Mouse (Mus musculus) neural tube, embryonic 13.5 days (tissue): Measurements from ENCODE around the gene Dok1. TPM values are rescaled to one million over a fixed set of nuclear protein-coding genes. Genes with fewer than 3 reads are reported as not detected.
A peak's percentile ranks its signal among the peaks of the same experiment; 100 is the strongest.

Source experiments
- ATAC-seq: fragments of 200-750 bp; cut with Nextera tagmentation; 2 replicates; pipeline ENCODE4 v1.8.0; 2017; ENCODE audit warnings: low read depth, mild to moderate bottlenecking, moderate TSS enrichment, moderate library complexity
- H3K27ac ChIP-seq: fragments of 300-500 bp; sonication (generic); replicated peaks from 2 replicates; pipeline ENCODE4 v1.5.1; 2015; ENCODE audit warnings: moderate library complexity, mild to moderate bottlenecking, inconsistent platforms
- H3K27me3 ChIP-seq: fragments of 300-500 bp; sonication (generic); 2 replicates; pipeline ENCODE4 v1.6.1; 2015; ENCODE audit warnings: mild to moderate bottlenecking, inconsistent platforms
- H3K36me3 ChIP-seq: fragments of 300-500 bp; sonication (generic); 2 replicates; pipeline ENCODE4 v1.6.1; 2015; ENCODE audit warnings: mild to moderate bottlenecking, inconsistent platforms
- H3K4me1 ChIP-seq: fragments of 300-500 bp; sonication (generic); replicated peaks from 2 replicates; pipeline ENCODE4 v1.6.1; 2015; ENCODE audit warnings: inconsistent platforms
- H3K4me2 ChIP-seq: fragments of 300-500 bp; sonication (generic); 2 replicates; pipeline ENCODE4 v1.6.1; 2015; ENCODE audit warnings: inconsistent platforms, mild to moderate bottlenecking, moderate library complexity
- H3K4me3 ChIP-seq: fragments of 300-500 bp; sonication (generic); 2 replicates; pipeline ENCODE4 v1.5.1; 2015; ENCODE audit warnings: mild to moderate bottlenecking, inconsistent platforms
- H3K9ac ChIP-seq: fragments of 300-500 bp; sonication (generic); 2 replicates; pipeline ENCODE4 v1.6.1; 2015; ENCODE audit warnings: moderate library complexity, mild to moderate bottlenecking, inconsistent platforms
- H3K9me3 ChIP-seq: fragments of 300-500 bp; sonication (generic); 2 replicates; pipeline ENCODE4 v1.6.1; 2016; ENCODE audit warnings: inconsistent platforms
- WGBS: fragments of 180-500 bp; shearing (Covaris S2); methylation state at CpG from one replicate; pipeline ENCODE4 v1.1.7; 2015; 5-methylcytosine and 5-hydroxymethylcytosine counted together
- polyA plus RNA-seq: library from polyadenylated mRNA; unstranded; fragments of >200 nt; fragmentation: Nextera tagmentation; extraction: Ambion mirVana; gene quantifications from 2 replicates; pipeline ENCODE4 v1.2.1, GENCODE M21; 2015

Dok1 gene
- polyA plus RNA-seq, 1 experiment from 2014 or later, result 3.6 TPM

DNA sequence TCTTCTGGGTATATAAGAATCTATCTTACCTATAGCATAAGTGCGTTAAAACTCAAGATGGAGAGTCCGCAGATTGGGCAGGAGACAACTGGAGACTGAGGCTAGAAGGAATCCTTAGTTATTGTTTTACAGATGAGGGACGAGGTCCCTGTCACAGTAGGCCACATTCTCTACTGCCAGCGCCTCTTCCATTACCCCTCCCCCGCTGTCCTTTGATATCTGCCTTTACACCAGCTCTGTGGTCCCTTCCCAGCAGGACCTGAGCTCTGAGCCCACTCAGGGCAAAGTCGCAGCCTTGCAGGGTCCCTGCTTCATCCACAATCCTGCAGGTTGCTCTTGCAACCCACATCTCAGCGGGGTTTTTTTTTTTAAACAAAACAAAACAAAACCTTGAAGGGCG is 35.0 kb upstream of the Dok1 start:
- no peak for ATAC-seq
- 5% methylated on average over 8 of the region's 8 CpGs for WGBS
- peak overlapping the region; percentile 31 for H3K4me3 ChIP-seq

DNA sequence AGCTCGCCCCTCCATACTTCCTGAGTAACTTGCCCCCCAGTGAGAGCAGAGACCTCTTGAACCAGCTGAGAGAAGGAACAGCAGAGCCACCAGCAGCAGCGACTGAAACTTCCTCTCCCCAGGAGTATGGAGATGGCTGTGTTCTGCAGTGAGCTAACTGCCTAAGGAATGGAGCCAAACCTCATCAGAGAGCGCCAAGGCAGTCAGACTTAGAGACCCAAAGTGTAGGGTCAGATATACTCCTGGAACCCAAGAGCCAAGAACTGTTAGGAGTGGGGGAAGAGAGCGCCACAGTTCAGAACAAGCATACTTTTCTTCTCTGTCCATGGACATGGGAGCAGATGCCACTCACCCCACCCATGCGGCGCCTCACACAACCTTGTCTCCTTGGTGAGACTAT is 33.2 kb upstream of the Dok1 start:
- no peak overlapping the region for H3K4me3 ChIP-seq
- 35% methylated on average over 6 of the region's 6 CpGs for WGBS
- no peak overlapping the region for H3K27ac ChIP-seq
- no peaks in the 10 kb centered on the region for H3K9me3 ChIP-seq
- H3K4me1 ChIP-seq, result peaks cover 23% of the 10 kb centered on the region
- ATAC-seq, result no peak
- no peak overlapping the region for H3K4me2 ChIP-seq
- H3K9ac ChIP-seq, result no peak overlapping the region
- peaks cover 100% of the 10 kb centered on the region for H3K27me3 ChIP-seq
- no peaks in the 10 kb centered on the region for H3K36me3 ChIP-seq

More for the DNA sequence above, 35.0 kb upstream of the Dok1 start:
- Histone ChIP-seq H3K27ac (no peak overlapping the region), H3K9ac (peak overlapping the region; percentile 38; the same call in 1 of the 2 replicates), H3K4me1 (peaks cover 26% of the 10 kb centered on the region), H3K4me2 (peak overlapping the region; percentile 43), H3K36me3 (no peaks in the 10 kb centered on the region), H3K9me3 (no peaks in the 10 kb centered on the region), H3K27me3 (peaks cover 100% of the 10 kb centered on the region)

DNA sequence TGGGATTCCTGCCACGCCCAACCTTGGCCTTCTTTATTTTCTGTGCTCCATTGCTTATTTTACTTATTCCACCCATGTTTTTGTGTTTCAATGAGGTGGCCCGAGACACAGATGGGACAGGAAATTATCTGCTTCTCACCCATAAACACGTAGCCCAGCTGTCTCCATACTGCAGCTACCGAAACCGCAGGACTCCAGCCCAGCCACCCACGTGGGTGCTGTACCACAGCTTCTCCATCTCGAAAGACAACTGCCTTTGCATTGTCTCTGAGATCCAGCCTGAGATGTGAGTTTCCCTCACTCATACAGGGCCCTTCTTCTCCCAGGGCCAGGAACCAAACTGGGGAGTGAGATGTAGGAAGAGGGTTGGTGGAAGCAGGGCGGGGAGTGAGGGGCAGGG is 32.7 kb upstream of the Dok1 start:
- Histone ChIP-seq H3K27me3 (peaks cover 100% of the 10 kb centered on the region), H3K27ac (no peak overlapping the region), H3K9me3 (no peaks in the 10 kb centered on the region), H3K4me3 (no peak overlapping the region), H3K4me1 (peaks cover 19% of the 10 kb centered on the region), H3K36me3 (no peaks in the 10 kb centered on the region), H3K4me2 (no peak overlapping the region), H3K9ac (no peak overlapping the region)
- 49% methylated on average over 8 of the region's 8 CpGs for WGBS
- no peak for ATAC-seq

DNA sequence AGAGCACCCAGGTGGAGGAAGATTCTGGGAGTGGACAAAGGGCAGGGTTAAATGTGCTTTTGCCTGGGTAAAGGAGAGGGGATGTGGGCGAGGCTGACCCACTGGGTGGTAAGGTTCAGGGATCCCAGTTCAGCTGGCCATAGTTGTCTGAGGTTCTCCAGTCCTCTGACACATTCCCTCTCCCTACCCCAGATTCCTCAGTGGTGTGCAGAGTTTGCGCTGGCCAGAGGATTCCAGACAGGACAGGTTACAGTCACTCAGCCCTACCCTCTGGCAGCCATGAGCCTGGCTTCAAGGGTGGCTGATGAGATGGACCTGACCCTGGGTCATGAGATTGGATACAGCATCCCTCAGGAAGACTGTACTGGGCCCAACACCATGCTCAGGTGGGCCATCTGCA is 25.5 kb upstream of the Dok1 start:
- Histone ChIP-seq H3K27me3 (peaks cover 36% of the 10 kb centered on the region), H3K27ac (no peak overlapping the region), H3K9me3 (no peaks in the 10 kb centered on the region), H3K4me3 (no peak overlapping the region), H3K4me1 (peaks cover 11% of the 10 kb centered on the region), H3K4me2 (no peak overlapping the region), H3K36me3 (peaks cover 22% of the 10 kb centered on the region), H3K9ac (no peak overlapping the region)
- WGBS, result 87% methylated on average over 2 of the region's 2 CpGs
- ATAC-seq, result no peak

DNA sequence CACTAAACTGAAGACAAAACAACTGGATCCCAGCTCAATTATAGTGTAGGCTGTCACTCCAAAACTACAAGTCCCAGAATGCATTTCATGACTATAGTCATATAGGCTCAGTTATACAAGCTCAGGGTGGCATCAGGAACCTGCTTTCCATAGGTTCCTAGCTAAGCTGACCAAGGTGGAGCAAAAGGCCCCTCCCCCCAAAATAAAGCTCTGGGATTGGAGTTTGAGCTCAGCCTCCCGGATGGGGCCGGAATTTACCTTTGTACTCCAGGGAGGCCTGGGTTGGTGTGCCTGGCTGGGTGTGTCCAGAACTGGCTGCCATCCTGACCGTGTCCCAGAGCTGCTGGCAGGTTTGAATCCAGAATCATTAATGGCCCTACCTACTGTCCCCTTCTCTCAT is 24.5 kb upstream of the Dok1 start, which contains the start of gene Dqx1:
Gene Dqx1 (plus strand): TSS at position 55 of the 400 bp plus-strand sequence.
- Histone ChIP-seq H3K36me3 (peaks cover 22% of the 10 kb centered on the region), H3K27me3 (peaks cover 27% of the 10 kb centered on the region), H3K9ac (no peak within 1 kb of the TSS), H3K4me2 (no peak within 1 kb of the TSS), H3K9me3 (no peaks in the 10 kb centered on the region), H3K4me1 (peaks cover 21% of the 10 kb centered on the region), H3K27ac (no peak within 1 kb of the TSS), H3K4me3 (no peak within 1 kb of the TSS)
- ATAC-seq, result no peak
- WGBS, result 53% methylated on average over 3 of the region's 3 CpGs

DNA sequence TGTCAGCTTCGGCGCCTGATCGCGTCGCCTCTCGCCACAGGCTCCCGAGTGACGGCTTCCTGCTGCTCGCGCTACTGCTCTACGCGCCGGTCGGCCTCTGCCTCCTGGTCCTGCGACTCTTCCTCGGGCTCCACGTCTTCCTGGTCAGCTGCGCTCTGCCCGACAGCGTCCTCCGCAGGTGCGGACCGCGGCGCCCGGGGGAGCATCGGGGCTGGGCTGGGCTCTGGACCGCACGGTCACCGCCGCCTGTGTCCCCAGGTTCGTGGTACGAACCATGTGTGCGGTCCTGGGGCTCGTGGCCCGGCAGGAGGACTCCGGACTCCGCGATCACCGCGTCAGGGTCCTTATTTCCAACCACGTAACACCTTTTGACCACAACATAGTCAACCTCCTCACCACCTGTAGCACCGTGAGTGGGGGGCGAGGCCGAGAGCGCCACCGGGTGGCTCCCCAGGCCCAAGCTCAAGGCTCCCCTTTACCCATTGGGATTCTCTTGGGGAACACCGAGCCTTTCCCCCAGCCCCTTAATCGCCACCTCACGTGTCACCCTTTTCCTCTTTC is 21.7 kb upstream of the Dok1 start, which contains the start of gene Htra2:
Gene Htra2 (minus strand): TSS at position 403 of the 561 bp plus-strand sequence.
- Histone ChIP-seq H3K27ac (peak within 1 kb of the TSS; percentile 90), H3K4me2 (peak within 1 kb of the TSS; percentile 81), H3K36me3 (peaks cover 36% of the 10 kb centered on the region), H3K4me3 (peak within 1 kb of the TSS; percentile 98), H3K9me3 (no peaks in the 10 kb centered on the region), H3K4me1 (peaks cover 31% of the 10 kb centered on the region), H3K27me3 (no peaks in the 10 kb centered on the region), H3K9ac (peak within 1 kb of the TSS; percentile 93)
- WGBS, result under 1% methylated on average over 50 of the region's 50 CpGs
- ATAC-seq, result peak; percentile 46; the same call in 1 of the 2 replicates

DNA sequence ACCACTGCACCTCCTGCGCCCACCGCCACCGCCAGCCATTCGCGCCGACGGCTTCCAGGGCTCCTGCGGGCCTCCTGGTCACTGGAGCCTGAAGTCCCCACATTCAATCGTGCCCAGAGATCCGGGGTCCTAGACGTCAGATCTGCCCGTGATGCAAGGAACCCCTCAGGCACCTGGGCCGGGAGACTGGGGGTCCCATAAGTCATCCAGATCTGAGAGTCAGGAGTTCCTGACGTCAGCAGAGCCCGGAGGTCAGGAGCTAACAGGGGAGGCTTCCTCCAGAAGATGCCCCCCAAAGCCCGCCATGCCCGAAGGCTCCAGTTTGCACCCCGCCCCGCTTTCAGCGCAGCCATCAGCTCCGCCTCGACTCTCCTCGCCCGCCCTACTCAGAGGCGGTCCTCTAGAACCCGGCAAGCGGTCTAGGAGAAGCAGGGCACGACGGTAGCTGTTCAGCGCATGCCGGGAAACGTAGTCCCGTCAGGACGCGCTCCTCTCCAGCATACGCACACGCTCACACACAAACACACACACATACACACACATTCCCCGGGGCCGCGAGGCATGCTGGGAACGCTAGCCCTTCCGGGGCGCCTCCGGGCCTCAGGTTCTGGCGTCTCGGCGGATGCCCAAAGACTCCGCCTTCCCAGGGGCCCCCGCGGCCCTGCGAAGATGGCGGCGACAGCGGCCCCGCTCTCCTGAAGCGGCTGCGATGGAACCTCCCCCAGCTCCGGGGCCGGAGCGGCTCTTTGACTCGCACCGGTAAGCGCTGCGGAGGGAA is 21.0 kb upstream of the Dok1 start, which contains the start of gene Aup1:
Gene Aup1 (plus strand): TSS at position 448 of the 778 bp plus-strand sequence.
- Histone ChIP-seq H3K4me2 (peak within 1 kb of the TSS; percentile 81), H3K4me3 (peak within 1 kb of the TSS; percentile 98), H3K27me3 (no peaks in the 10 kb centered on the region), H3K9ac (peak within 1 kb of the TSS; percentile 93), H3K9me3 (no peaks in the 10 kb centered on the region), H3K4me1 (peaks cover 31% of the 10 kb centered on the region), H3K36me3 (peaks cover 36% of the 10 kb centered on the region), H3K27ac (peak within 1 kb of the TSS; percentile 90)
- whole genome bisulfite sequencing, result under 1% methylated on average over 64 of the region's 64 CpGs
- peak; percentile 98 for ATAC-seq

DNA sequence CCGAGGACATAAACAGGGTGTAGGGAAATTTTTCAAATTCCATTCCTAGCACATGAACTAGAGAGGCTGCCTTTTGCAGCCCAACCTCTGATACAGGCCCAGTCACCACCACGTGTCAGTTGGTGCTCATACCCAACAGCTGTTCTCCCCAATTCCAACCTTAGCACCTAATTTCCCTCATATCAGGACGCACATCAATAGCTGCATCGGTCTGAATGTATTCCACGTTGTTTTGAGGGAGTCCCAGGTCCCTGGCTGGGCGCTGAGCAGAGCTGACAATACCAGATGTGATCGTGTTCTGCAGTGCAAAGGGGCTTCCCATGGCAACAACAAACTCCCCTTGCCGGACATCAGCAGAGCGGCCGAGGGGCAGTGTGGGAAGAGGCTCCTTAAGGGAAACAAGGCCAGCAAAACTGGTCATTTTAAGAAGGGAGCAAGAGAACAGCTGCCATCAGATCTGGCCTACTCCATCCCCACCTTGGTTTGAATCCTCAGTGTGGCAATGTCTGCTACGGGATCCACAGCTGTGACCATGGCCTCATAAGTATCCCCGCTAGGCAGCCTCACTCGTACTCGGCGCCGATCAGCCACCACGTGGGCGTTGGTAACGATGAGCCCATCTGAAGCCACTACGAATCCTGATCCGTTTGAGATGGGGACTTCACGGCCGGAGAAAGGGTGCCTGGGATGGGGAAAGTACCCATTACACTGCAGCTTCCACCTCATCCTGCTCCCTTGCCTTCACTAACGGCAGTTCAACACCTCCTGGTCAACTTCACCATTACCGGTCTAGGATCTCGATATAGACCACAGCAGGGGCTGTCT is 20.1 kb upstream of the Dok1 start:
- H3K36me3 ChIP-seq, result peaks cover 36% of the 10 kb centered on the region
- peak overlapping the region; percentile 98 for H3K4me3 ChIP-seq
- no peaks in the 10 kb centered on the region for H3K9me3 ChIP-seq
- H3K4me2 ChIP-seq, result peak overlapping the region; percentile 81
- H3K4me1 ChIP-seq, result peaks cover 31% of the 10 kb centered on the region
- peak overlapping the region; percentile 93 for H3K9ac ChIP-seq
- no peaks in the 10 kb centered on the region for H3K27me3 ChIP-seq
- WGBS, result 1% methylated on average over 26 of the region's 26 CpGs
- peak overlapping the region; percentile 90 for H3K27ac ChIP-seq
- peak; percentile 7 for ATAC-seq

DNA sequence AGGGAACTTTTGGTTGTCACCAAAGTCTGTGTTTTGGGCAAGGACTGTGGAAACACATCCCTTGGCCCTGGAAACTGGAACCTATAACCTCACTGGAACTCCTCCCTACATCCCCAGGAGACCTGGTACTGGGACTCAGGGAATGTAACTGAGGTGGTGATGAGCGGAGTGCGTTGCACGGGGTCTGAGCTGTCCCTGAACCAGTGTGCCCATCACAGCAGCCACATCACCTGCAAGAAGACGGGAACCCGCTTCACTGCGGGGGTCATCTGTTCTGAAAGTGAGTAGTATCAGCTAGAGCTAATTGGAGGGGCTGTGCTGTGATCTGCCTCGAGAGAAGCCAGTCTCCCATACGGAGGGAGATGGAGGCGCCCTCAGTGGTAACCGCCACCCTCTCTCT is 16.1 kb upstream of the Dok1 start:
- WGBS, result 75% methylated on average over 10 of the region's 10 CpGs
- Histone ChIP-seq H3K4me2 (no peak overlapping the region), H3K9ac (no peak overlapping the region), H3K27me3 (no peaks in the 10 kb centered on the region), H3K36me3 (peaks cover 15% of the 10 kb centered on the region), H3K9me3 (no peaks in the 10 kb centered on the region), H3K27ac (no peak overlapping the region), H3K4me3 (no peak overlapping the region), H3K4me1 (peaks cover 20% of the 10 kb centered on the region)
- ATAC-seq, result no peak

DNA sequence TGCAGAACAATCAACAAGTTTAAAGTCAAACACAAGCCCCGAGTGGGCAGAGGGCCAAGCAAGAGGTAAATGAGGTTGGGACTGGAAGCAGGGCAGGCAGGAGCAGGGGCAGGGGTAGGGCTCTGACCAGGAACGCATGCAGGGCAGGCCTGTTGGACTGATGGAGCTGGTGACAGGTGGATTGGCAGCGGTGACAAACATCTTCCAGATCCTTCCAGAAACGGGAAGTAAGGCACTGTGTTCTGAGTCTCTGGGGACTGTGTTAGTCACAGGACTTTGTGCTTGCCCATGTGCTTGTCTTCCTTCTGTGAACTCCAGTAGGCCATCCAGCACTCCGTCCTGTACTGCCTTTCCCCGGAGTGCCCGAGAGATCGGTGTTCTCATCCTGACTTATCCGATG is 11.5 kb upstream of the Dok1 start:
- 73% methylated on average over 9 of the region's 9 CpGs for WGBS
- no peak for ATAC-seq
- no peak overlapping the region for H3K27ac ChIP-seq
- no peaks in the 10 kb centered on the region for H3K4me1 ChIP-seq
- no peak overlapping the region for H3K4me2 ChIP-seq
- no peak overlapping the region for H3K9ac ChIP-seq
- H3K4me3 ChIP-seq, result no peak overlapping the region
- H3K36me3 ChIP-seq, result no peaks in the 10 kb centered on the region
- H3K27me3 ChIP-seq, result no peaks in the 10 kb centered on the region
- H3K9me3 ChIP-seq, result no peaks in the 10 kb centered on the region

DNA sequence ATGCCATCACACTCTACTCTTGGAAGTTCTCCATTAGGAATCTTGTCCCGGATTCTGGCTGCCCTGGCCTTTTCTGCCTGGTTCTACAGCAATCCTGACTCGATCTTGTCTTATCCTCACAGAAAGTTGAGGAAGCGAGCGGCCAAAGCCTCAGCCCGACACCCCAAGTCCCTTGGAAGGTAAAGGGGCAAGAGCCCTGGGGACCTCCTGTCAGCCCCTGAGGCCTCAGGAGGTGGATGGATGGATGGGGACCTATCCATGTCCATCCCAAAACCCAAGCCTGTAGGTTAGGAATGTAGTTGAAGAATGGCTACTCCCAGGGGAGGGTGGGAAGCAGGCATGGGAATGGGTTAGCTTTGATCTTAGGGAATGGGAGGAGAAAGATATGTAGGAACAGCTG is 10.7 kb upstream of the Dok1 start:
- Histone ChIP-seq H3K4me2 (no peak overlapping the region), H3K9ac (no peak overlapping the region)
- WGBS, result 92% methylated on average over 5 of the region's 5 CpGs

DNA sequence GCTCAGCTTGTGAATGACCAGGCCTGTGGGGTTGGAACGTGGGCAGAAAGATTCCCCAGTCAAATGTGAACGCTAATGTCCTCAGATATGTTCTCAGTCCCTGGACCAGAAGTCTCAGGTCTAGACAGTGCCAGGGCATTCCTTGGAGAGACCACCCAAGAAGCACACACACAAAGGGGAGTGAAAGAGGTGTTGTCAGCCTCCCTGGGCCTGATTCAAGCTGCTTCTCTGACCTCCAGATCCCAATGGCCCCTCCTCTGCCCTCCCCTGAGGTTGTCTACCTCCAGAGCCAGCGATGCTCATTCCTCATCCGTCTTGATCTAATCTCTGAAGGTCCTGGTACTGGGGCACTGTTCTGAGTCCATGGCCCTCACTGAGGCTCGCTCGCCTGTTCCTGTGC is 10.3 kb upstream of the Dok1 start:
- H3K27me3 ChIP-seq, result no peaks in the 10 kb centered on the region
- no peak overlapping the region for H3K9ac ChIP-seq
- H3K4me3 ChIP-seq, result no peak overlapping the region
- H3K4me2 ChIP-seq, result no peak overlapping the region
- H3K4me1 ChIP-seq, result peaks cover 4% of the 10 kb centered on the region
- no peaks in the 10 kb centered on the region for H3K36me3 ChIP-seq
- H3K9me3 ChIP-seq, result no peaks in the 10 kb centered on the region
- WGBS, result 75% methylated on average over 6 of the region's 6 CpGs
- no peak overlapping the region for H3K27ac ChIP-seq
- no peak for ATAC-seq

More for the DNA sequence above, 10.7 kb upstream of the Dok1 start:
- Histone ChIP-seq H3K27ac (no peak overlapping the region), H3K36me3 (no peaks in the 10 kb centered on the region), H3K4me1 (no peaks in the 10 kb centered on the region), H3K4me3 (no peak overlapping the region), H3K9me3 (no peaks in the 10 kb centered on the region), H3K27me3 (no peaks in the 10 kb centered on the region)
- no peak for ATAC-seq
